ENCODE assay signal across 39 mouse cellular contexts in genomic region chr11:80902664-80903063, GRCm38 (mm10). TPM values are rescaled to one million over a fixed set of nuclear protein-coding genes. Genes with fewer than 3 reads are reported as not detected.
"Had no signal": no experiment of that assay in that cellular context is flagged by ENCODE, and none has a peak within 500 bp of the region (broad histone marks: within the 10 kb centered on the region; RNA-seq: fewer than 3 reads in every experiment).

No protein-coding gene starts in this region.

- H3K4me2 ChIP-seq: limb, embryonic 12.5 days; limb, embryonic 13.5 days; limb, embryonic 15.5 days; liver, embryonic 11.5 days; liver, embryonic 12.5 days; liver, embryonic 13.5 days; liver, embryonic 15.5 days; lung, embryonic 14.5 days; lung, embryonic 15.5 days; midbrain, embryonic 11.5 days; midbrain, embryonic 12.5 days; midbrain, embryonic 13.5 days; midbrain, embryonic 15.5 days; neural tube, embryonic 12.5 days had no signal

- DNase-seq: left cerebral cortex, postnatal 4 days; liver; liver, embryonic 13.5 days; liver, postnatal 0 days; lung, adult 18-20 months; lung, adult 2 months; lung, embryonic 14.5 days; lung, postnatal 10 days; lung, postnatal 14 days; lung, postnatal 36 days; lung, postnatal 4 days; midbrain, embryonic 14.5 days had no signal

- H3K36me3 ChIP-seq: limb, embryonic 10.5 days; limb, embryonic 12.5 days; limb, embryonic 13.5 days; limb, embryonic 15.5 days; liver, embryonic 12.5 days; liver, embryonic 13.5 days; liver, embryonic 15.5 days; lung, embryonic 15.5 days; midbrain, embryonic 10.5 days; midbrain, embryonic 12.5 days; midbrain, embryonic 13.5 days; midbrain, embryonic 15.5 days; neural tube, embryonic 12.5 days had no signal

- H3K4me1 ChIP-seq: limb, embryonic 10.5 days; limb, embryonic 12.5 days; liver, embryonic 12.5 days; liver, embryonic 13.5 days; liver, embryonic 15.5 days; lung, embryonic 15.5 days; megakaryocyte, embryonic 14.5 days; midbrain, embryonic 10.5 days; midbrain, embryonic 12.5 days; midbrain, embryonic 15.5 days; neural tube, embryonic 12.5 days had no signal

- ATAC-seq: liver, embryonic 12.5 days; liver, postnatal 0 days; lung, postnatal 0 days; midbrain, embryonic 13.5 days; midbrain, embryonic 15.5 days; midbrain, embryonic 16.5 days had no signal

- H3K27me3 ChIP-seq: limb, embryonic 15.5 days; liver, embryonic 12.5 days; liver, embryonic 15.5 days; lung, embryonic 15.5 days; megakaryocyte, embryonic 14.5 days; midbrain, embryonic 12.5 days; midbrain, embryonic 13.5 days; midbrain, embryonic 15.5 days; neural tube, embryonic 12.5 days had no signal

- H3K4me3 ChIP-seq: limb, embryonic 10.5 days; limb, embryonic 12.5 days; limb, embryonic 13.5 days; limb, embryonic 15.5 days; liver, embryonic 12.5 days; liver, embryonic 13.5 days; liver, embryonic 15.5 days; lung, embryonic 15.5 days; megakaryocyte, embryonic 14.5 days; midbrain, embryonic 10.5 days; midbrain, embryonic 12.5 days; midbrain, embryonic 13.5 days; midbrain, embryonic 15.5 days; myocyte; neural tube, embryonic 12.5 days had no signal

- H3K9ac ChIP-seq: limb, embryonic 12.5 days; limb, embryonic 13.5 days; limb, embryonic 15.5 days; liver, embryonic 12.5 days; liver, embryonic 13.5 days; liver, embryonic 14.5 days; liver, embryonic 15.5 days; liver, postnatal 0 days; lung, embryonic 14.5 days; lung, embryonic 15.5 days; midbrain, embryonic 12.5 days; midbrain, embryonic 13.5 days; midbrain, embryonic 15.5 days; neural tube, embryonic 12.5 days had no signal

- H3K9me3 ChIP-seq: limb, embryonic 10.5 days; limb, embryonic 12.5 days; limb, embryonic 13.5 days; limb, embryonic 15.5 days; liver, embryonic 12.5 days; liver, embryonic 13.5 days; liver, embryonic 15.5 days; lung, embryonic 15.5 days; megakaryocyte, embryonic 14.5 days; midbrain, embryonic 10.5 days; midbrain, embryonic 12.5 days; midbrain, embryonic 13.5 days; midbrain, embryonic 15.5 days; neural tube, embryonic 12.5 days had no signal

- H3K27ac ChIP-seq: limb, embryonic 10.5 days; limb, embryonic 12.5 days; limb, embryonic 13.5 days; limb, embryonic 15.5 days; liver, embryonic 12.5 days; liver, embryonic 13.5 days; liver, embryonic 14.5 days; liver, embryonic 15.5 days; lung, embryonic 15.5 days; macrophage; midbrain, embryonic 10.5 days; midbrain, embryonic 12.5 days; midbrain, embryonic 13.5 days; midbrain, embryonic 15.5 days; neural tube, embryonic 12.5 days had no signal

RNA-seq across cellular contexts. Expression of gene Spaca3, which starts 44.5 kb away (rescaled TPM):
- polyA plus RNA-seq: limb, embryonic 10.5 days; limb, embryonic 11.5 days; limb, embryonic 12.5 days; limb, embryonic 13.5 days; limb, embryonic 14.5 days; limb, embryonic 15.5 days; liver, adult 2 months; liver, embryonic 11.5 days; liver, embryonic 12.5 days; liver, embryonic 13.5 days; liver, embryonic 15.5 days; liver, embryonic 16.5 days; liver, postnatal 0 days; lung, adult 2 months; lung, embryonic 14.5 days; lung, embryonic 15.5 days; lung, embryonic 16.5 days; lung, postnatal 0 days; macrophage; midbrain, embryonic 10.5 days; midbrain, embryonic 11.5 days; midbrain, embryonic 12.5 days; midbrain, embryonic 13.5 days; midbrain, embryonic 14.5 days; midbrain, embryonic 15.5 days; midbrain, embryonic 16.5 days; midbrain, postnatal 0 days; myocyte; neural tube, embryonic 11.5 days; neural tube, embryonic 12.5 days had no signal
